Mouse (Mus musculus) MEL-GATA-1-ER (cell line): Measurements from ENCODE around the gene Ttc8.

Experiments
- DNase-seq: peaks from one replicate; pipeline ENCODE4 v3.0.0-alpha.2; 2012; ENCODE audit warnings: low read depth; ENCODE audit errors: extremely low read depth

Ttc8 gene

GRCm38 (mm10) chr12:98973461-98973860 is 53.1 kb downstream of the Ttc8 start:
- DNase-seq, result no peak

- DNase-seq, result no peak
Observed at GRCm38 (mm10) chr12:98974157-98974804, 53.9 kb downstream of the Ttc8 start.

- DNase-seq, result no peak
Observed at GRCm38 (mm10) chr12:98981081-98981480, 60.7 kb downstream of the Ttc8 start.

- no peak for DNase-seq
Observed at GRCm38 (mm10) chr12:98984785-98985184, 64.4 kb downstream of the Ttc8 start.

- DNase-seq, result no peak
Observed at GRCm38 (mm10) chr12:98991076-98991829, 70.9 kb downstream of the Ttc8 start.

GRCm38 (mm10) chr12:98991830-98992216 is 71.4 kb downstream of the Ttc8 start:
- DNase-seq, result no peak

DNA sequence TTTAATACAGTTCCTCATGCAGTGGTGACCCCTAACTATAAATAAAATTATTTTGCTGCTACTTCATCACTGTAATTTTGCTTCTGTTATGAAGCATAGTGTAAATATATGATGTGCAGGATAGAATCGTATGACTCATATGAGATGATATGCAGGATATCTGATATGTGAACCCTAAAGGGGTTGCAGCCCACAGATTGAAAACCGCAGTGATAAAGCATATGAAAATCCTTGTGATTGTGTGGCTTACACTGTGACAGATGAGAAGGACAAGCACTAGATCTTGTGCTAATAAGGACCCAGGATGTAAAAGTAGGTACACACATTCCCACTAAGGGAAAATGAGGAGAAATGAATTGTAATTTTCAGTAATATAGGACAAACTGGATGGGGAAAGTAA is 73.4 kb downstream of the Ttc8 start:
- DNase-seq, result no peak

DNA sequence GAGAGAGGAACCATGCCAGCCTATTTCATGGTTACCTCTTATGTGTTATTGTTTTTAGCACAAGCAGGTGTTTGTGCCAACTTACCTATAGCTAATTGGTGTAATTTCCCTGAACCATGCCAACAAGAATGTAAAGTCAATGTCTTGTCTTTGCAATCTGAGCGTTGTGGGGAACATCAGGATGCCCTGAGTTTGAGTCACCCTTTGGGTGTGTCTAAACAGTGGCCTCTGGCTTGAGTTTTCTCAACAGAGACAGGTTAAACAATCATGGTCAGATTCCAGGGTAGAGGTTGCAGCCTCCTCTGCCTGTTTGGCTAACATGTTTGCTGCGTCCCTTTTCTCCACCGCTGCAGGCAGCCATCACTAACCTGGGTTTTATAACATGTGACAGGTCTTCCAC is 74.0 kb downstream of the Ttc8 start:
- no peak for DNase-seq

- DNase-seq, result no peak
Observed at GRCm38 (mm10) chr12:98995881-98996280, 75.5 kb downstream of the Ttc8 start.

DNA sequence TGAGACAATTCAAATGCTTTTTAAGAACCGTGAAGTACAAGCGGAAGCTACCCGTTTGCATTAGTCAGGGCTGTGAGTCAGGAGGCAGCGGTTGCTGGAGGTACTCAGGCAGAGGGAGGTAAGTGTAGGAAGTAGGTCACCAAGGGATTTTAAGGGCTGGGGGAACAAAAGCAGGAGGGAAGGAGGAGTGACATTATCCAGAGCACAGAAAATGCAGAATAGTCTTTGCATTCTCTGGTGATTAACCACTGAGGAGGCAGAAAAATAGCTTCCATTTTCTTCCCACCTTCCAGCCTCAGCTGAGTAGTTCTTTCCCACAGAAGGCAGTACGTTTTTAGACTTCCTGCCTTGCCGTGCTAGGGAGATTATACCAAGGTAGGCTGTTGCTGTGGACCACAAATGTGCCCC is 76.2 kb downstream of the Ttc8 start:
- no peak for DNase-seq

GRCm38 (mm10) chr12:98997046-98997445 is 76.7 kb downstream of the Ttc8 start:
- DNase-seq, result peak; percentile 46

GRCm38 (mm10) chr12:98998662-98999428 is 78.5 kb downstream of the Ttc8 start:
- DNase-seq, result peak; percentile 39

GRCm38 (mm10) chr12:99000310-99000709 is 79.9 kb downstream of the Ttc8 start:
- DNase-seq, result no peak

- DNase-seq, result no peak
Observed at GRCm38 (mm10) chr12:99003046-99003445, 82.7 kb downstream of the Ttc8 start.

DNA sequence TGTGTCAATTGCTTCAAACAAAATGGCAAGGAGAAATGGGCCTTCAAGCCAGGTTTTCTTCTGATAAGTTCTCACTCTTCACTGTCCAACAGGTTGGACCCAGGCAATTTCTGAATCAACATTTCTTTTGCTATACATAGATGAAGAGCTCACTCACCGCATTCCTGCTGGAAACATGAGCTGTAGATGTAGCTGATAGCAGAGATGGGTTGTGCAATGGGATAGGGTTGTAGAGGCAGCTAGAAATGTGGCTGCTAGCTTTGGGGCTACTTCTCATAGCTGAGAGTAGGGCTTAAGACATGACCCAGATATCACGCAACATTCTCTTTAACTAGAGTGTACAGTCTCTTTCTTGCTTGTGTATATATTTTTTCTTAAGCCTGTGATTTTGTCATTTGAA is 84.4 kb downstream of the Ttc8 start:
- no peak for DNase-seq

DNA sequence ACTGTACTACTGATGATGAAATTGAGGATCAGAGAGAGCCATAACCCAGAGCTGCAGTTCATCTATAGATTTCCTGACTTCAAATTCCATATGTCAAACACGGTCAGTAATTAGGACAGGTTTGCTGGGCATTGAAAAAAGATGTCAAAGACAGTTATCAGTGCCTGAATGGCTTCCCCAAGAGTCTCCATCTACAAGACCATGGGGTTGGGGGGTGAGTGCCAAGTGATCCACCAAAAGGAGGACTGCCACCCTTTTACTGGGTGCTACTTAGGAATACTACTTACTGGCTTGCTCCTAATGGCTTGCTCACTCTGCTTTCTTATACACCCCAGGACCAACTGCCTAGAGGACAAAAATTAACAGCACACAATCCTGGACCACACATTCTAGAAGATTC is 88.4 kb downstream of the Ttc8 start:
- DNase-seq, result no peak

DNA sequence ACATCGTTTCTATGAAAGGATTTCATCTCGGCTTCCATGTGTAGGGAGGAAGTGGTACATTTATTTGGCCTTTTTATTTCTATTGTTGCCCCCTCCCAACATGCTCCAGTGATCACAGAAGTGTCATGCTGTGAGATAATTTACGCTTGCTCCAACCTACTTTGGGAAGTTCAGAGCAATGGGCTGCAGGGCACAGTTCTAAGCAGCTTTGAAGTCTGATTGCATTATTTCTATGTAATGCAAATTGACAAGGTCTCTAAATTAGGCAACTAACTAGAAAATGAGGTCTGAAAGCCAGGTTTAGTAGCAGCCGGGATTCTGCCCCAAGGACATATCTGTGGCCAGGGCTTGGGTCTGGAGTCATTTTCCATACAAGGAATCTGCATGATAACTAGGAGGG is 89.1 kb downstream of the Ttc8 start:
- no peak for DNase-seq

GRCm38 (mm10) chr12:99010044-99010443 is 89.7 kb downstream of the Ttc8 start:
- no peak for DNase-seq

- DNase-seq, result no peak
Observed at GRCm38 (mm10) chr12:99011161-99011861, 90.9 kb downstream of the Ttc8 start.

- no peak for DNase-seq
Observed at GRCm38 (mm10) chr12:99015870-99016269, 95.5 kb downstream of the Ttc8 start.

DNA sequence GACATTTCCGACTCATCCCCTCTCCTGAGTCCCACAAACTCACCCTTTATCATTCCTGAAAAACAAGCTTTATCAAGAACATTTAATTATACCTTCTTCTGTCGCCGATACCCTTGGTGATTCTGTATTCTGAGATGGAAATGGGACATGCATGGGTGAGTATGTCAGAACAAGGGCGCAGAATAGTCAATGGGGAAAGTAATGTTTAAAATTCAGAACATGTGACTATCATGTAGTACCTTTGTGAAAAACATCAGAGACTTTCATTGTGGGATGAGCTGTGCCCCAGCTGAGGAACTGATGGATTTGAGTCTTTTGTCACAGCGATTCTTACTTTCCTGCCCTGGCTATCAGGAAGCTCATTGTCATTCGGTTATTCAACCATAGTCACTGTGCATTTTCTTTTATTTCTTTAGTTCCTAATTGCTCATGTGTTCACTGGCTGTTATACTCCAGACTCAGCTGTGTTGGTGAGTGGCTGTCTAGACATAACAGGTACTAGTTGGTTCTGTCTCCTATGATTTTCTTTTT is 104.1 kb downstream of the Ttc8 start:
- no peak for DNase-seq
